Mouse (Mus musculus) lung, postnatal 36 days (tissue): Measurements from ENCODE around the gene St6galnac3.

Experiments used
- DNase-seq: peaks from one replicate; pipeline ENCODE4 v3.0.0; 2022; ENCODE audit warnings: mixed read lengths

St6galnac3 gene

DNA sequence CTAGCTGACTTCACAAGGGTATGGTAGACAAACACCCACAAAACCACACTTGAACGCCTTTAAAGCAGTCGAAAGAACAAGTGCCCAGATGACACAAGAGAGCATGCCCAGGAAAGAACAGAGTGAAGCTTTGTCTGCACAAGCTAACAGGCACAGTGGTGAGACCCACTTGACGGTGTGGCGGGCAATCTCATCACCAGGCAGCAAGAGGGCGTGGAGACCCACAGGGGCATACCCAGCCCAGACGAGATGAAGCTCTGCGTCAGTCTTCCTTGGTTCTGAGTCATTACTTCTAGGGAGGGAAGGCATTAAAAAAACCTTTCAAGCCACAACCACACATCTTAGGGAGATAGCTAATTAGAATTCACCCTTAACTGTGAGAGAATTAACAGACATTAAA, 79.2 kb downstream of the St6galnac3 start:
- DNase-seq = no peak

DNA sequence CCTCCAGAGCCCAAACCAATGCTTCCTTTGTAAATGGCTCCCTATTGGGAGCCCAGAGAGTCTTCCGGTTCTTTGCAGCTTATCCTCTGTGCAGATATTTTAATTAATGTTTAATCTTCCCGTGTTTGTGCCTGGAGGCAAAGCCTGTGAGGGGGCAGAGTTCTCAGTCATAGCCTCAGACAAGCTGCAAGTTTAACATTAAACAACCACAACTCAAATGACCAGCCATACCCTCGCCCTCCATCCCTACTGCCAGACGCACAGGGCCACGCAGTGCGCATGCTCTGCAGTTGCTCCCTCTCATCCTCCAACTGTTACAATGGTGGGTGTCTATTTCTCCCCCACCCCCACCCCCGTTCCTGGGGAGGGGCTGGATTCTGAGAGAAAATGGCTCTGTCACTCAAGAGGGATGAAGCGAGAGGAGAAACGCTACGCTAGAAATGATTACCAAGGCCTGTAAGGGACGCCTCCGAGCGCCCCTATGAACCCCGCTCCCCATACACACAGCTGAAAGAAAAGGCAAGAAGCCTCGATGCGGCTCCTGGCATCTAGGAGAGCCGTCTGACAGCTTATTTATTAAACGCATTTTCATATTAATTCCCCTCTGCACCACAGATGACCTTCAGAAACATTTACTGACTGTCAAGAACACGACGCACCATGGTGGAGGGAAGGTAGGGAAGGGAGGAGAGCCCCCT, 81.0 kb downstream of the St6galnac3 start:
- DNase-seq = no peak

DNA sequence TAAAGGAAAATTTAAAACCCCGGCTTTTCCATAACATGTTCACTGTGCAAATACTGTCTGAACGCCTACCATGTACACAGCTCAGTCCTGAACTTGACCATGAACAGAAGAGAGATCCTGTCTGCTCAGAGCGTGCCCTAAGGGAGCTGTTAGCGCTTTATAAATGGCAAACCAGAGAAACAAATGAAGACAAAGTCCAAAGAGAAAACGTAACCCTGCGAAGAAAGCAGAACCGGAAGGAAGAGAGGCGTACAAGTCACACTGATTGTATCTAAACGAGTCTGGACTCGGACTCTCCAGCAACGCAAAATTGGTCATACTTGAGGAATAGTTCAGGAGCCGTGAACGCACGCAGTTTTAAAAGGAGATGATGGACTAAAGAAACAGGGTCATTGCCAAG, 82.1 kb downstream of the St6galnac3 start:
- DNase-seq = no peak

DNA sequence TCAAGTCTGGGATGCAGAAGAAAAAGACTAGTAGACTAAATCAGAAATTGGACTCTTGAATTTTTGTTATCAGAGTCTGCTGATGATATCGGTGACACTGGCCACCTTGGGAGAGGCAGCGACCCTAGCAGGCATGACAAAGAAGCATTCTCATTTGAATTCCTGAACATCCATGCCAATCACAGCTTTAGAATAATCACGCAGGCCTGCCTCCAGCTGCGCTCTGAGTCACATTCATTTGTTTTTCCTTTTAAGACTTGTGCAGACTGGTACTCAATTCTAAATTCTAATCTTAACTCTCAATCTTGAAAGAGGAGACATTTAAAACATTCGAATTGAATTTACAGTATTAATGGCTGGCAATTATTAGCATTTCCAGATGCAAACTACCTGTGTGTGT, 83.2 kb downstream of the St6galnac3 start:
- DNase-seq = no peak

DNA sequence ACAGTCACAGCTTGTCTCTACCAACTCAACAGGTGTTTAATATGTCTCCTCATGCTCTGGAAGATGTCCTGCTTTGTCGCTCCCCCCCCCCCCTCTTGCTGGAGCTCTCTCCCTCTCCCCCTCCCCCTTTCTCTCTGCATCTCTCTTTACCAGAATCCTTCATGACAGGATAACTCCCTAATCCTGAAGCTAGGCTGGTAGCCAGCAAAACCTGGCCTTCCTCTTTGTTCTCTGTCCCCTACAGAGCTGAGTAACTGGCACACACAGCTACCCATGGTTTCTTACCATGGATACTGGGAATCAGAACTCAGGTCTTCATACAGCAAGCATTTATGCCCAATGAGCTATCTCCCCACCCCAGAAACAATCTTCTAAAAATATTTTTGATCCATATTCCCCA, 87.6 kb downstream of the St6galnac3 start:
- DNase-seq = no peak

DNA sequence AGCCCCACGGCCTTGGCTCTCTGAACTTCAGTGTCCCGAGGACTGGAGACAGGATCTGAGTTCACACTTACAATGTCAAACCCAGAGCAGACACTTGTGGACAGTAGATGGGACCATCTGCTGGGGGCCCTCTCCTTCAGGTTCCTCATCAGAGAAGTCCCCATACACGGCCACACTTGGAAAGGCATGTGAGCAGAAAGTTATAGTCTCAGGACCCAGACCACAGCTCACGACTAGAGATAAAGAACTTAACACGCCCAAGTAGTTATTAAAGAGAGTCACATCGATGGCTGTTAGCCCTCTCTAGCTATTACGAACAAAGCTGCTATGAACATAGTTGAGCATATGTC, 88.2 kb downstream of the St6galnac3 start:
- no peak for DNase-seq

DNA sequence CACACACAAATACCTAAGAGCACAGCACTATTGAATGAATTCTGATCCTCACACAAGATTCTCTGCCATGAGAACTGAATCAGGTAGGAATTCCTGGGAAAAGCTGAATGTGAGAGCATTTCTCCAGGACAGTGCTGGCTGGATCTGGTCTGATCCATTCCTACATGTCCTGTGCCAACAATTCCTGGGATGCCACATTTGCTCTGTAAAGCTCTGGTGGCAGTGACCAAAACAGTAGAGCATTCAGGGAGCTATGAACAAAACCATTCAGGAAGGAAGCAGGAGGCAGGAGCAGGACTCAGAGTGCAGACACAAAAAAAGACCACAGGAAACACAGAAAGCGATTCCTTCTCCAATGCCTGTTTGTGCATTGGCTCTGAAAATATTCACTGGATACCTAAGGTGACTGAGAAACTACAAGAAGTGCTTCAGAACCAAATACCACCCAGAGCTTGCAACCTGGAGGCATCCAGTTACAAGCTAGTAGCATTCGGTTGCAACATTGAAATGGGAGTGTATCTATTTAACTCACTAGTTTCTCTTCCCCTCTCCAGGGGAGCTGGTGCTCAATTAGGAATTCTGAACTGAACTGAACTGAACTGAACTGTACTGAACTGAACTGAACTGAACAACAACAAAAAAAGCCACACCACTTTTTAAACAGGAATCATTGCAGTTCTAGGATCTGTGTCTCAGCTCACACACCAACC, 88.7 kb downstream of the St6galnac3 start:
- DNase-seq = no peak

DNA sequence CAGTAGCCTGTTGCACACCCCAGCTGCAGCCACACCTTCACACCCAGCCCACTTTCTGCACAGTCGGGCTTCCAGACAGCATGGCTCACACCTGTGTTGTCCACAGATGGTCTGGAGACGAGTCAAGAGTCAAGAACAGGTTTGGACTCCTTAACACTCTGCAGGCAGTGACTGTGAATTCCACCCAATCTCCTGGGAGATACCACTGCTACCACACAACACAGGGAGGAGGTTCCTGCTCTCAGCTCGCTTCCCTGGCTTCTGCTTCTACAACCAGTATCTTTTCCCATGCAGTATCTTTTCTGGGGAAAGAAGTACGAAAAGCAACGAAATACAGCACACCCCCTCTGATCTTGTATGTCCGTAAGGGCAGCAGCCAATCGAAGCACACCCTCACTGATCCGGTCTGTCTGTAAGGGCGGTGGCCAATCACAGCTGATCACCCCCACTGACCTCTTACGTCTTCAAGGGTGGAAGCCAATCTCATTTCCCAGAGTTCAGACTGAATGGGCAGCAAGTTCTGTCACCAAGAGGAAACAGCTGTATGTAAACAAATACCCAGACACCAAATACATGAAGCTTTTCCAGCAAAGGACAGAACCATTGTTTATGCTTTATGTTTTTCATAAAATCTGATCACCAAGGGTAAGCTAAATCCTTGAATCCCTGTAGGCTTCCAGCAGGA, 92.8 kb downstream of the St6galnac3 start:
- peak; percentile 75 for DNase-seq

DNA sequence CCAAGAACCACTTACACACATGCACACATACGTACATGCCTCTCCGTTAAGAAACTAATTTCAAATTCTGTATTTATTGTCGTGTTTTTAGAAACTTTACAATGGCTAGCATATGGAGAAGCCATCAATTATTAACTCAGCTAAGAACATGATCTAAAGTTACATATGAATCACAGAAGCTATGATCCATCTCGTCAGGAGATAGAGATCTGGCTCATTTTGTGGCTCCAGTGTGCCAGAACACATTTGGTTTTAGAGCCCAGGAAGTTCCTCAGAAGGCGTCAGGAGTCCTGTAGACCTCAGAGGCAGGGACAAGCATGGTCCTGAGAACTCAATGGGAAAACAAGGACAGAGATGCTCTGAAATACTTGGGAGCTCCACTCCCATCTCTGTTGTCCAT, 98.7 kb downstream of the St6galnac3 start:
- no peak for DNase-seq

DNA sequence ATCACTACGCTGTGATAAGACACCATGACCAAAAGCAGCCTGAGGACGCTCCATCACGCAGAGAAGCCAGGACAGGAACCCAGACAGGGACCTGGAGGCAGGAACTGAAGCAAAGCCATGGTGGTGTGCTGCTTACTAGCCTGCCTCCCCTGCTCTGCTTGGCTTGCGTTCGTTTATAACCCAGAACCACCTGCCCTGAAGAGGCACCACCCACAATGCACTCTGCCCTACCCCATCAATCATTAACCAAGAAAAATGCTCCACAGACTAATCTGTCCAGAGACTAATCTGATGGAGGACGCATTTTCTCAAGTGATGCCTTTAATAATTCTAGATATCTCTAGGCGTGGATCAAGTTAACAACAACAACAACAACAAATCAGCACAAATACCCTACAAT, 106.0 kb downstream of the St6galnac3 start:
- DNase-seq = no peak

DNA sequence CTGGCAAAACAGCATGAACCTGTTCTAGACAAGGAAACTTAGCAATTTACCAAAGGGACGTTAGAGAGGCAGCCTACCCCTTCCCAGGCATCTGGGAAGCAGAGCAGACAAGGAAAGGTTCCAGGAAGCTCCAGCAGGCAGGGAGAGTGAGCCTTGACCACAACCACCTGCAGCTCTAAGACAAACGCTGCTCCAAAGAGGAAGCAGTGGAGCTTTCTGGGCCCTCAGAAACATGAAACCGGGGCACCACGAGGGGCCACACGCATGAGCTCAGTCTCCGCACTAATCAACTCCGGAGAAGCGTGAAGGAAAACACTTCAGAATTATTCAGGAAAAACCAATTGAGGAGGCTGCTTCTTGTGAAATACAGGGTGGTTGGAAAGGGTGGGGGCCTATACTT, 108.1 kb downstream of the St6galnac3 start:
- no peak for DNase-seq

DNA sequence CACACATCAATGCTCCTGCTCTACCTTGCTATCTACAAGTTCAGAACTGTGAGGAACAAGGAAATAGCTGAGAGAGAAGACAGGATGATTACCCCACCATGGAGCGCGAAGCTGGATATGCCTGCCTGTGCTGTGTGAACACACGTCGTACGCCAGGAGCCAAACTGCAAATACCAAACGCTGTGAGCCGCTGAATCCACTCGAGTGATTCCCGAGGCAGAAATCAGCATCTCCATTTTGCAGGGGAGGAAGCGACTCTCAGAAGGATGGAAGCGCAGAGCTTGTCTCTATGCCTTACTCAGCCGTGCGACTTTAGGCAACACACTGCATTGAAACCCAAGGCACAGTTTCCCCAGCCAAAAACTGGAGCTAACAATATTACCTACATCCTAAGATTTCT, 114.7 kb downstream of the St6galnac3 start:
- no peak for DNase-seq

DNA sequence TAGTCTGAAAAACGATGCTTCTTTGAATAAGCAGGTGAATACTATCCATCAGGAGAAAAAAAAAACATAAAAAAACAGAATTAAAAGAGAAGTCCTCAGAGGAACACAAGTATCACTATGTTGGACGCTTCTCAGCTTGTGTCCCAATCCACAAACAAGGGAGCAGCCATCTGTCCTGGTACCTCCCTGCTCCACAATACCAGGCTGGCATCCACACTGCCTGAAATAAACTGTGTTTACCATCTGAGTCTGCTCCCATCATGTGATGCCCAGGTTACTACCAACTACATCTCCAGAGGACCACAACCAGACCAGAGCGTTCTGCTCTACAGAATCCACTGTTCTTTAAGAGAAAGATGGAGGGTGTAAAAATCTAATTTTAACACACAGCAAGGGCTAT, 118.6 kb downstream of the St6galnac3 start:
- no peak for DNase-seq

DNA sequence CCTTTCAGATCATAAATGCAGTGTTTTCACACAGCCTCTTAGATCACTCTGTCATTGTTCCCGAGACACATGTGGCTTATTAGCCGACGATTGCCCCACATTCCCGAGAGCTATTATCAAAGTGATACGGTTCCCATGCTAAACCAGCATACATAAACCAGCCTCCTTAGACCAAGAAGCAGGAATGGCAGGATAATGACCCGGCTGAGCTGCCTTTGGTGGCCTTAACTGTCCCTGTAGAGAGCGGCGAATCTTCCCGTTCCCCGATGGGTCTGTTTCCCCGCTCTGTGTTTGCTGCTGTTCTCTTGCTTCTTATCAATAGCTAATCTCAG, 119.2 kb downstream of the St6galnac3 start:
- no peak for DNase-seq

DNA sequence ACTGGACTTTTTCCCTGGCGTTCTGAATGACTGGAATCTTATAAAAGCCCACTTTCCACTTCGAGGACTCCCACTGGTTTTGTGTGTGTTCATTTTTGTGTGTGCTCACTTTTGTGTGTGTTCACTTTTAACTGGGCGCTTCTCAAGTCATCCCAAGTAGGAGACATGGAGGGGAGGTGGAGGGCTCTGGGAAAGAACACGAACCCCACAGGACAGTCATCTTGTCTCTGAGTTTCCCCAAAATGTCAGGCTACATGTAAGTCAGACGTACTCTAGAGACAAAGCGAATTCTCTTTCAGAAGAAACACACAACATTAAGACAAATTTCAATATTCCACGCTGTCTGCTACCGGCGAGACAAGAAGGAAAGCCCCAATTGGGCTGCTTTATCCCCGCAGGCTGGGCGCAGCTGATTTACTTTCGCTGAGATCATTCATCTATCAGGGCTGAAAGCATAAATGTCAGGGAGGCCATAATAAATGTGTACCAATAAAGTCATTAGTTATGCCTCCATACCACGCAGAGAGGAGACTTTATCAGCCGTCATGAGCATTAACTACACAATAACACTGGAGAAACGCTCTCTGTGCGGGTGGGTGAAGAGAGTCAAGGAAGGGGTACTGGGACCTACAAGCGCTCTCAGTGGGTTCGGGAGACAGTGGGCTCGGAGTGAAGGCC, 119.7 kb downstream of the St6galnac3 start:
- DNase-seq = no peak

DNA sequence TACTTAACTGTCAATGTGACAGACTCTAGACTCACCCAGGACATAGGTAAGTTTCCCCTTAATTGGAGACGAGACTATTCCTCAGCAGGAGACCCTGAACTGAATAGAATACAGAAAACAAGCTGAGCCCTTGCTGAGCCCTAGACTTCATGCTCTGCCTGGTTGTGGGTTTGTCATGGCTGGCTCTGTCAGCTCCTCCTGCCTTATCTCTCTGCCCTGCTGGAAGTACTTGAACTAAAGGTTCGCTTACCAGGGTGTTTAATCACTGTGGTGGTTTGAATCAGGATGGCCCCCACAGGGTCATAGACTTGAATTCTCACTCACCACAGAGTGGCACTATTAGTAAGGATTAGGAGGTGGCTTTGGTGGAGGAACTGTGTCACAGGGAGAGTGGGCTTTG, 125.8 kb downstream of the St6galnac3 start:
- DNase-seq = no peak

DNA sequence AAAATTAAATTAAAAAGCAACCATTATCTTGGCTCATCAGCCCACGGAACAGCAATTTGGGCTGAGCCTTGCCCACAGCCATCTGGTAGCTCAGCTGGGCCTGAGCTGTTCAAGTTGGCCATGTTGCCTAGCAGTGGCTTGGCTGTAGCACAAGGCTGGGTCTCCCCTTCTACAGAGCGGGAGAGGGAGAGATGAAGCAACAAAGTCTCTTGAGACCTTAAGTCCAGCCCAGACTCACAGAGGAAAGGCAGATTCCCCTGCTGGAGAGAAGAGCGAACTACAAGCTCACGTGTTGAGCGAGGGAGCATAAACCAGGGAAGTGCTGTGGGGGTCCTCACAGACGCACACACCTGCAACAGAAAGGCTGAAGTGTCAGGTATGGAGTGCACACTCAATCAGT, 126.3 kb downstream of the St6galnac3 start:
- DNase-seq = no peak

DNA sequence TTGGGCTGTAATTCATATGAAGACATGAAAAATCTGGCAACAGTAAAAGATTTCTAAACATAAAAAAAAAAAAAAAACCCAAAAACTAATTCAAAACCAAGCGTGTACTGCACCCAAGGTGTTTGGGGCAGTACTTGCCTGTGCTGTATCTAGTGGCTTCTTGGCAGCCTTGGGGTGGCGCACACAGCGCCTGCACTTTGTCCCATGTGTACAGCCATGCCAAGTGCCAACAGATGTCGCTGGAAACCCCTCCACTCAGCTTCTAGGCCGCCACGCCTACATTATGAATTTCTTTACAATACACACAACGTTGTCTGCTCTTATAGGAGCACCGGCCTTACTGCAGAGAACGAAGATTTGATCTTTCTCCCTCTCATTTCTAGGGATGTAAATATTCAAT, 130.4 kb downstream of the St6galnac3 start:
- DNase-seq = no peak

DNA sequence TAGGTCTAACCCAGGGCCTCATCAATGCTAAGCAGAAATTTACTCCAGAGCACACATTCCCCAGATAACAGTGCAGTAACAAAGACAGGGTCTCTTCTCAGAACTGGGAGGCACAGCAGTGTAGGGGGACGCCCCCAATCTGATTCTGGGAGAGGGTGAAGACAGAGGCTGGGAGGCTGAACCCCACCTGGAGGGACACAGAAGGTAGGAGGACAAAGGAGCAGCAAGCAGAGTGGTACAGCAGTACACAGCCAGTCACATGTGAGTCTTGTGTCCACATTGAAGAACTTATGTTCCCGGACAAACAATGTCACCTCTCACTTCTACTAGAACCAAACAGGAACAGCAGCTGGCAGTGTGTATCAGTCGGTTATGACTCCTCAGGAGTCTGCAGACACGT, 131.0 kb downstream of the St6galnac3 start:
- DNase-seq = no peak

DNA sequence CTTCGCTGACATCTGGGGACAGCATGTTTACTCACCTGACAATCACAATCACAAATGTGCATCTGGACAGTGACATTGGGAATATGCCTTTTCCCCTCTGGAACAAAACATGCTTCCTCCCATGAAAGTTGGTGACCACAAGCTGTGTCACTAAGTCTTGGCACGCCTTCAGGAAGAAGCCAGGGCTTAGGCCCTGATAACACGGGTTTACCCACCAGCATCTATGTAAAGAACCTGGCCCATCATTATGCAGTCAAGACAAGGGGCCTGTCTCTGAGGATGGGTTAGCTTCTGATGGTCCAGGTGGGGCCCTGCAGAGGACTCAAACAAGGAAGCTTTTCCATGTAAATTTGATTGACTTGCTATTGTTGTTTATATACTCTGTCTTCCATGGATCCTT, 131.9 kb downstream of the St6galnac3 start:
- DNase-seq = no peak

DNA sequence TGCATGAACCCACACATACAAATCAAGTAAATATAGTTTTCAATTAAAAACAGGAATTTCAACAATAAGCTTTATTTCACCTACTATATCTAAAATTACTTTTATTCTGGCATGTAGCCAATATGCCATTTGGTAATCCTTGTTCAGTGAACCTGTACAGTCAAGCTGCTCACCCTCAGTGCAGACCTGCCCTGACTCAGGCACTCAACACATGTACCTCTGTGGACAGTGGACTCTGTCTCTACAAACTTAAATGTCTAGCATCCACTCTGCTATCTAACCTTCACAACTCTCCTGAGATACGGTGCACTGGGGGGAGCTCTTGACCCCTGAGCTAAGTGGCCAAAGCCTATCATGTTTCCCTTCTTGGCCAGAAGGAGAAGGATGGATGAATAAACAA, 137.4 kb downstream of the St6galnac3 start:
- no peak for DNase-seq

DNA sequence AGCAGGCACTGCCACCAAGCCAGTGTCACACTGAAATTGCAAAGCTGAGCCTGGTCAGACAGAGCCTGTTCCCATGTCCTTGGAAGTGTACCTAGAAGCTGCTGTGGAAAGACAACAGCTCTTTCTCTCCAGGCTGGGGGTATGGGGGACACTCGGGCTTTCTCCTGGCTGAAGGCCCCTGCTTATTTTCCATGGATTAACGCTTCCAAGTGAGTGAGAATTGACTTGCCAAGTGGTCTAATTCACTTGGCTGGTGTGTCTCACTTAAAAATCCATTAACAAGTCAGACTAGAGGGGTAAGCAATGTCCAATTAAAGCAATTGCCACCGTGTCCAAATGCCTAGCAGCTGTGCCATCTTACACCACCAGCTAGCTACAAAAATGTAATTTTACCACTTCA, 140.1 kb downstream of the St6galnac3 start:
- DNase-seq = no peak

DNA sequence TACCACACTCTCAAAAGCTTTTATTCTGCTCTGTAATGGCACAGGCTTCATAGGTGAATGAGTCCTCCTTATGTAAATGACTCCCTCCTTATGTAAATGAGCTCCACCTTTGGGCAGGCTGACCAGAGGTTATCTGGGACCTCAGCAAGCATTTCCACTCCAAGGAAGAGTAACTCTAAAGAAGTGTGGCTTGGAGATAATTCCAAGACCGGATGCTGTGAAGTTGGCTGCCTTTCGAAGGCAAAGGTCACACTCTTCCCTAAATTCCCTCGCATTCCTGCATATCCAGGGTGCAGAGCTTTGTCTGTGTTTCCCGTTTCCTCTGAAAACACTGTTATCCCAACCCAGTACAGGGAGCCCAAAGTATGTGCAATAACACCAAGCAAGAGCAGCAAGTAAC, 142.9 kb downstream of the St6galnac3 start:
- no peak for DNase-seq

DNA sequence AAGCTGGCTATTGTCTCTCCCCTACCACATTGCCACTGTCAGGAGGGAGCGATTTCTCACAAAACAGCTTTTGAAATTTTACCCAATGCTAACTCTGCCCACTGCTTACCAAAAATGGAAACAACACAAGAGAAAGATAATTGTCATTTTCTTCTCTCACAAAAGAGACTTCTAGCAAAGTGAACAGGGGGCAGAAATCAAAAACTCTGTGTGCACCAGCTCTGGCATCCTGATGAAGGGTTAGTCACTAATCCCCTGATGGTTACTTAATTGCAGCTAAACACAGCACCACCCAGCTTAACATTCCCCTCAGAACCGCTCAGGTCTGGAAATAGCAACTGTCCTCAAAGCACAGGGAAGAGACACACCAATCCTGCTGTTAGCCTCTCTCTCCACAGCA, 144.3 kb downstream of the St6galnac3 start:
- no peak for DNase-seq
